Mouse (Mus musculus): ENCODE measurements around the gene Thsd7a.

Gene Thsd7a

GRCm38 (mm10) chr6:12454132-12454531, 295.1 kb downstream of the Thsd7a start:
- in situ Hi-C loops (cut with MboI; ENCODE audit: low pct_unique_long_range_greater_than_20kb in 1 of 2, low sequenced_read_pairs in 2 of 2, unreplicated experiment in 1 of 2), result no loop called here

- in situ Hi-C loops (cut with MboI; ENCODE audit: low pct_unique_long_range_greater_than_20kb in 1 of 2, low sequenced_read_pairs in 2 of 2, unreplicated experiment in 1 of 2), result no loop called here
These were observed 300.4 kb downstream of the Thsd7a start for GRCm38 (mm10) chr6:12448851-12449250.

- in situ Hi-C loops (cut with MboI; ENCODE audit: low pct_unique_long_range_greater_than_20kb in 1 of 2, low sequenced_read_pairs in 2 of 2, unreplicated experiment in 1 of 2), result no loop called here
These were observed 303.7 kb downstream of the Thsd7a start for GRCm38 (mm10) chr6:12445486-12445885.

- in situ Hi-C loops (cut with MboI; ENCODE audit: low pct_unique_long_range_greater_than_20kb in 1 of 2, low sequenced_read_pairs in 2 of 2, unreplicated experiment in 1 of 2), result no loop called here
These were observed 309.6 kb downstream of the Thsd7a start for GRCm38 (mm10) chr6:12439561-12439960.

GRCm38 (mm10) chr6:12419070-12419469, 330.1 kb downstream of the Thsd7a start:
- in situ Hi-C loops (cut with MboI; ENCODE audit: low pct_unique_long_range_greater_than_20kb in 1 of 2, low sequenced_read_pairs in 2 of 2, unreplicated experiment in 1 of 2), result no loop called here

- in situ Hi-C loops (cut with MboI; ENCODE audit: low pct_unique_long_range_greater_than_20kb in 1 of 2, low sequenced_read_pairs in 2 of 2, unreplicated experiment in 1 of 2), result no loop called here
These were observed 332.2 kb downstream of the Thsd7a start for GRCm38 (mm10) chr6:12416976-12417375.

- in situ Hi-C loops (cut with MboI; ENCODE audit: low pct_unique_long_range_greater_than_20kb in 1 of 2, low sequenced_read_pairs in 2 of 2, unreplicated experiment in 1 of 2), result no loop called here
These were observed 344.8 kb downstream of the Thsd7a start for GRCm38 (mm10) chr6:12404441-12404840.

- in situ Hi-C loops (cut with MboI; ENCODE audit: low pct_unique_long_range_greater_than_20kb in 1 of 2, low sequenced_read_pairs in 2 of 2, unreplicated experiment in 1 of 2), result no loop called here
These were observed 346.2 kb downstream of the Thsd7a start for GRCm38 (mm10) chr6:12402996-12403395.

GRCm38 (mm10) chr6:12397776-12398522, 351.3 kb downstream of the Thsd7a start:
- in situ Hi-C loops (cut with MboI; ENCODE audit: low pct_unique_long_range_greater_than_20kb in 1 of 2, low sequenced_read_pairs in 2 of 2, unreplicated experiment in 1 of 2), result no loop called here

- in situ Hi-C loops (cut with MboI; ENCODE audit: low pct_unique_long_range_greater_than_20kb in 1 of 2, low sequenced_read_pairs in 2 of 2, unreplicated experiment in 1 of 2), result no loop called here
These were observed 355.4 kb downstream of the Thsd7a start for GRCm38 (mm10) chr6:12393574-12394380.

GRCm38 (mm10) chr6:12386731-12387130, 362.5 kb downstream of the Thsd7a start:
- in situ Hi-C loops (cut with MboI; ENCODE audit: low pct_unique_long_range_greater_than_20kb in 1 of 2, low sequenced_read_pairs in 2 of 2, unreplicated experiment in 1 of 2), result no loop called here

- in situ Hi-C loops (cut with MboI; ENCODE audit: low pct_unique_long_range_greater_than_20kb in 1 of 2, low sequenced_read_pairs in 2 of 2, unreplicated experiment in 1 of 2), result no loop called here
These were observed 363.6 kb downstream of the Thsd7a start for GRCm38 (mm10) chr6:12385591-12385990.

GRCm38 (mm10) chr6:12381136-12381778, 368.0 kb downstream of the Thsd7a start:
- in situ Hi-C loops (cut with MboI; ENCODE audit: low pct_unique_long_range_greater_than_20kb in 1 of 2, low sequenced_read_pairs in 2 of 2, unreplicated experiment in 1 of 2), result no loop called here

GRCm38 (mm10) chr6:12380717-12381116, 368.5 kb downstream of the Thsd7a start:
- in situ Hi-C loops (cut with MboI; ENCODE audit: low pct_unique_long_range_greater_than_20kb in 1 of 2, low sequenced_read_pairs in 2 of 2, unreplicated experiment in 1 of 2), result no loop called here

- in situ Hi-C loops (cut with MboI; ENCODE audit: low pct_unique_long_range_greater_than_20kb in 1 of 2, low sequenced_read_pairs in 2 of 2, unreplicated experiment in 1 of 2), result no loop called here
These were observed 390.5 kb downstream of the Thsd7a start for GRCm38 (mm10) chr6:12358737-12359136.

GRCm38 (mm10) chr6:12353573-12353972, 395.6 kb downstream of the Thsd7a start:
- in situ Hi-C loops (cut with MboI; ENCODE audit: low pct_unique_long_range_greater_than_20kb in 1 of 2, low sequenced_read_pairs in 2 of 2, unreplicated experiment in 1 of 2), result no loop called here

GRCm38 (mm10) chr6:12352165-12352719, 397.0 kb downstream of the Thsd7a start:
- in situ Hi-C loops (cut with MboI; ENCODE audit: low pct_unique_long_range_greater_than_20kb in 1 of 2, low sequenced_read_pairs in 2 of 2, unreplicated experiment in 1 of 2), result no loop called here

- in situ Hi-C loops (cut with MboI; ENCODE audit: low pct_unique_long_range_greater_than_20kb in 1 of 2, low sequenced_read_pairs in 2 of 2, unreplicated experiment in 1 of 2), result no loop called here
These were observed 398.5 kb downstream of the Thsd7a start for GRCm38 (mm10) chr6:12350753-12351152.

All from mouse embryonic stem cell (cell line).